Mouse (Mus musculus) spleen, adult 2 months (tissue): ENCODE measurements at regions not wholly inside any gene's neighbourhood (a gene's known extent, or its start where the extent isn't known, plus 50 kb on each side); places are given as distances from the start of the nearest gene placed in this dataset.

Source experiments
- DNase-seq, 2 experiments: peaks; one replicate each; pipeline versions ENCODE4 v3.0.0 to v3.0.0-alpha.2; 2012 to 2021; ENCODE audit warnings: low spot score in 2 of 2, low read depth in 1 of 2
- H3K27ac ChIP-seq: fragments of 200-500 bp; 2 replicates; pipeline ENCODE4 v1.5.1; 2012; ENCODE audit warnings: low read length, inconsistent platforms; ENCODE audit not compliant: insufficient read depth
- H3K27me3 ChIP-seq: fragments of 200-500 bp; 2 replicates; pipeline ENCODE4 v1.6.1; 2012; ENCODE audit warnings: mild to moderate bottlenecking, moderate library complexity, low read length, inconsistent platforms; ENCODE audit not compliant: control insufficient read depth, insufficient read depth
- H3K36me3 ChIP-seq: fragments of 200-500 bp; 2 replicates; pipeline ENCODE4 v1.6.1; 2012; ENCODE audit warnings: mild to moderate bottlenecking, low read length, inconsistent platforms; ENCODE audit not compliant: control insufficient read depth, insufficient read depth
- H3K4me1 ChIP-seq: fragments of 200-500 bp; 2 replicates; pipeline ENCODE4 v1.6.1; 2011; ENCODE audit warnings: inconsistent platforms; ENCODE audit not compliant: control insufficient read depth, insufficient read depth, insufficient read length
- H3K4me3 ChIP-seq: fragments of 200-500 bp; 2 replicates; pipeline ENCODE4 v1.5.1; 2011; ENCODE audit warnings: mild to moderate bottlenecking, inconsistent platforms; ENCODE audit not compliant: insufficient read depth, insufficient read length; ENCODE audit errors: extremely low read depth
- CTCF ChIP-seq: fragments of 200-500 bp; IDR thresholded peaks from 2 replicates; pipeline ENCODE4 v1.5.1; 2011; ENCODE audit warnings: mild to moderate bottlenecking, inconsistent platforms; ENCODE audit not compliant: insufficient read depth, insufficient read length, insufficient replicate concordance; ENCODE audit errors: extremely low read depth
- POLR2A ChIP-seq: fragments of 200-500 bp; IDR thresholded peaks from 2 replicates; pipeline ENCODE4 v1.6.1; 2011; ENCODE audit warnings: low read depth, low read length, inconsistent platforms
- WGBS: fragments of 180-500 bp; shearing (Covaris S2); methylation state at CpG from one replicate; pipeline ENCODE4 v1.1.7; 2018; 5-methylcytosine and 5-hydroxymethylcytosine counted together

GRCm38 (mm10) chr15:36848238-36848637 is 159.3 kb downstream of the Zfp706 start:
- peak in 1 of 2 experiments; percentile 37 for DNase-seq
- Histone ChIP-seq H3K27ac (no peak overlapping the region), H3K36me3 (no peaks in the 10 kb centered on the region), H3K27me3 (no peaks in the 10 kb centered on the region), H3K4me1 (peaks cover 9% of the 10 kb centered on the region; the same call in 1 of the 2 replicates), H3K4me3 (no peak overlapping the region)
- 37% methylated on average over 5 of the region's 5 CpGs for whole genome bisulfite sequencing
- TF ChIP-seq CTCF, result no peak

- no peaks in the 10 kb centered on the region for H3K36me3 ChIP-seq
- no peak overlapping the region for H3K4me3 ChIP-seq
- H3K4me1 ChIP-seq, result peaks cover 12% of the 10 kb centered on the region; the same call in 1 of the 2 replicates
- WGBS, result 88% methylated on average over 9 of the region's 9 CpGs
- no peak for DNase-seq
- H3K27ac ChIP-seq, result no peak overlapping the region
- H3K27me3 ChIP-seq, result no peaks in the 10 kb centered on the region
- TF ChIP-seq CTCF (no peak), POLR2A (no peak)
Observed at GRCm38 (mm10) chr15:36846806-36847205, 160.8 kb downstream of the Zfp706 start.
